ENCODE assay signal across 26 mouse cellular contexts in genomic region chr14:11244546-11244945, GRCm38 (mm10).
DNase-seq lines count a peak whose midpoint lies in the region; ATAC-seq and TF ChIP-seq lines count a peak whose summit lies in the region.
"Had no signal": no experiment of that assay in that cellular context is flagged by ENCODE, and none has a peak within 500 bp of the region (broad histone marks: within the 10 kb centered on the region; RNA-seq: fewer than 3 reads in every experiment).

No protein-coding gene starts in this region.

- TF ChIP-seq CTCF in kidney, postnatal 0 days (IDR thresholded peaks at IDR 0.05; ENCODE audit: low read depth): no peak
- TF ChIP-seq CTCF in kidney, adult 2 months (conservative IDR thresholded peaks at IDR 0.05; ENCODE audit: insufficient read depth, insufficient read length, low read depth, low read length): no peak
- TF ChIP-seq CTCF in brain, embryonic 14.5 days (IDR thresholded peaks at IDR 0.05; ENCODE audit: borderline replicate concordance, extremely low read depth, insufficient read depth, insufficient read length): no peak

- peak; percentile 12 for DNase-seq in kidney, postnatal 0 days (ENCODE audit: low spot score)
- no peak for DNase-seq in kidney, adult 2 months
- peak; percentile 6 for DNase-seq in Muller cell, postnatal 12 days (ENCODE audit: inconsistent ontology term)
- DNase-seq in R1 (ENCODE audit: low read depth, low spot score) (peak; percentile 32), adipocyte (ENCODE audit: low spot score) (no peak)
- DNase-seq in brain, embryonic 14.5 days (ENCODE audit: low read depth): peak; percentile 9
- DNase-seq in thymus, adult 18-20 months: no peak
- DNase-seq: adrenal gland, adult 2 months; adrenal gland, postnatal 14 days; cerebellum, adult 18-20 months; cerebellum, adult 9-10 months; cerebellum, postnatal 14 days; gastrocnemius, adult 2 months; gastrocnemius, postnatal 14 days; heart, postnatal 36 days; kidney, adult 18-20 months had no signal

- H3K4me2 ChIP-seq in kidney, postnatal 0 days (ENCODE audit: low read length): no peak overlapping the region
- H3K4me2 ChIP-seq: embryonic facial prominence, embryonic 12.5 days; forebrain, embryonic 13.5 days; heart, embryonic 11.5 days; hindbrain, embryonic 14.5 days had no signal

- no peaks in the 10 kb centered on the region for H3K27me3 ChIP-seq in kidney, postnatal 0 days (ENCODE audit: insufficient read depth, low read length)
- H3K27me3 ChIP-seq in kidney, adult 2 months (replicated peaks; ENCODE audit: control insufficient read depth, insufficient read depth, low read length): no peaks in the 10 kb centered on the region
- H3K27me3 ChIP-seq: embryonic facial prominence, embryonic 12.5 days; forebrain, embryonic 13.5 days had no signal

- no peak overlapping the region for H3K9ac ChIP-seq in kidney, postnatal 0 days (ENCODE audit: low read depth, low read length)
- H3K9ac ChIP-seq: embryonic facial prominence, embryonic 12.5 days; forebrain, embryonic 13.5 days; hindbrain, embryonic 14.5 days had no signal

- no peaks in the 10 kb centered on the region for H3K4me1 ChIP-seq in kidney, postnatal 0 days (replicated peaks; ENCODE audit: insufficient read depth, low read length)
- H3K4me1 ChIP-seq in kidney, adult 2 months (ENCODE audit: control insufficient read depth, insufficient read depth, low read length): no peaks in the 10 kb centered on the region
- H3K4me1 ChIP-seq: embryonic facial prominence, embryonic 12.5 days; forebrain, embryonic 13.5 days had no signal

- H3K27ac ChIP-seq in kidney, postnatal 0 days: no peak overlapping the region
- no peak overlapping the region for H3K27ac ChIP-seq in kidney, adult 2 months (ENCODE audit: insufficient read depth, low read depth, low read length)
- H3K27ac ChIP-seq: embryonic facial prominence, embryonic 12.5 days; forebrain, embryonic 13.5 days; gastrocnemius, adult 2 months; hindbrain, embryonic 14.5 days; hindbrain, postnatal 0 days had no signal

- no peaks in the 10 kb centered on the region for H3K9me3 ChIP-seq in kidney, postnatal 0 days (replicated peaks; ENCODE audit: low read length)
- H3K9me3 ChIP-seq: embryonic facial prominence, embryonic 12.5 days; forebrain, embryonic 13.5 days had no signal

- H3K36me3 ChIP-seq in kidney, postnatal 0 days (ENCODE audit: insufficient read depth, low read length): no peaks in the 10 kb centered on the region
- H3K36me3 ChIP-seq in kidney, adult 2 months (ENCODE audit: control insufficient read depth, insufficient read depth, low read length): no peaks in the 10 kb centered on the region
- H3K36me3 ChIP-seq: embryonic facial prominence, embryonic 12.5 days had no signal

- no peak for TF ChIP-seq POLR2A in kidney, adult 2 months (IDR thresholded peaks at IDR 0.05; ENCODE audit: low read depth, low read length)
- TF ChIP-seq POLR2A in brain, embryonic 14.5 days (IDR thresholded peaks at IDR 0.05; ENCODE audit: borderline replicate concordance, extremely low read depth, insufficient read depth, insufficient read length, poor library complexity, severe bottlenecking): no peak

- H3K4me3 ChIP-seq in kidney, postnatal 0 days (replicated peaks; ENCODE audit: low read depth, low read length): no peak overlapping the region
- no peak overlapping the region for H3K4me3 ChIP-seq in kidney, adult 2 months (ENCODE audit: insufficient read depth, low read depth, low read length)
- H3K4me3 ChIP-seq: embryonic facial prominence, embryonic 12.5 days; erythroblast, embryonic 14.5 days; forebrain, embryonic 13.5 days; gastrocnemius, adult 2 months had no signal

- WGBS in kidney, postnatal 0 days: 37% methylated on average over 5 of the region's 5 CpGs
- 40% methylated on average over 5 of the region's 5 CpGs for WGBS in kidney, adult 2 months

- ATAC-seq in kidney, postnatal 0 days (replicated peaks; ENCODE audit: low FRiP score, low read depth): no peak
- ATAC-seq: CD4-positive, CD25-positive, alpha-beta regulatory T cell, adult 4 months; forebrain, embryonic 13.5 days; forebrain, embryonic 16.5 days; hindbrain, postnatal 0 days; inflammation-experienced regulatory T-cells, adult 6 months; intestine, embryonic 16.5 days had no signal

Comparison
In these comparisons a context has a peak if more than half of its experiments do, and no peak if none do; other contexts are left out.
1. DNase-seq: peak in kidney, postnatal 0 days (single experiment), Muller cell, postnatal 12 days (single experiment), R1 (single experiment) and brain, embryonic 14.5 days (single experiment); none in kidney, adult 2 months (single experiment), thymus, adult 18-20 months (0 of 2) and adipocyte (single experiment).